Mouse (Mus musculus): ENCODE data around the gene Zcchc17. TPM values are rescaled to one million over a fixed set of nuclear protein-coding genes. Genes with fewer than 3 reads are reported as not detected.
A peak's percentile ranks its signal among the peaks of the same experiment; 100 is the strongest.

The Zcchc17 gene
- polyA plus RNA-seq, 1 experiment from 2014 or later, result 59.7 TPM

DNA sequence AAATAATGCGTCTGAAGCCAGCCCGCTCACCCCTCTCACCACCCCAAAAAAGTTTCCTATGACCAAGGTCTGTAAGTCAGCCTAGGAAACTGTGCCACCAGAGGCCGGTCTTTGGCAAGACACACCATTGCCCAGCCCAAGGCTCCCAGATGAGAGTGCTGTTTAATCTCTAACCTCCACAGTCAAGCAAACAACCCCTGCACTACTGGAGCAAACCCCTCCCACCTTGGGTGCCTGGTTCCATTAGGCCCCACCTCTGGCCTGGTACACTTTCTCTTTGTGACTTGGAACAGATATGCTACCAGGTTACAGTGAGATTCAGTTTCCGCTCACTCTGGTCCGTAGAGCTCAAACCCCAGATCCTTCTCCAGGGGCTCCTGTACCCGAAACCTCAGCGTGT lies 92.7 kb downstream of the Zcchc17 start:
- Histone ChIP-seq H3K4me1 (ENCODE audit: control insufficient read depth, insufficient read depth, low read length) (peaks cover 8% of the 10 kb centered on the region), H3K36me3 (ENCODE audit: control insufficient read depth, insufficient read depth, low read length) (no peaks in the 10 kb centered on the region), H3K27ac (ENCODE audit: low read length) (no peak overlapping the region), H3K27me3 (replicated peaks; ENCODE audit: control insufficient read depth, insufficient read depth, low read length) (no peaks in the 10 kb centered on the region; the same call in 1 of the 2 replicates), H3K9ac (ENCODE audit: low read depth, low read length) (peak overlapping the region; percentile 30; the same call in 1 of the 2 replicates), H3K4me2 (ENCODE audit: low read depth, low read length) (peak overlapping the region; percentile 52), H3K4me3 (ENCODE audit: low read length) (peak overlapping the region; percentile 31; the same call in 1 of the 2 replicates), H3K9me3 (ENCODE audit: control insufficient read depth, low read length) (no peaks in the 10 kb centered on the region)
- peak; percentile 85 for ATAC-seq
- 60% methylated on average over 7 of the region's 7 CpGs for WGBS

DNA sequence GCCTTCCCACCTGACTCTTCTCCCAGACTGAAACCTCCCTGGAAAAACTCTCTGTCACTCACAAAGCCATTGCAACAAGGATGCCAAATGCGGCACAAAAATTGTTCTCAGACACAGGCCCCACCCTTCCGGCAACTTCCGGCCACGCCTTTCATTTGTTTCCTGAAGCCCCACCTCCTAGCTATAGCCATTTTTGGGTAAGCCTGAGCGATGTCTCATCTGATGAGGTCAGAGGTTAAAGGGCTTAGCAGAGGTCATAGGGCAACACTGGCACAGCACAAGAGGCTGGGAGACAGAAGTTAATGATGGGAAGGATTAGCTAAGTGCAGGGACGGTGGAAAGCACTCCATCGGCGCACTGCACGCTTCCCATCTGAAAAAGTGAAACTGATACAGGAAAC lies 93.1 kb downstream of the Zcchc17 start:
- no peak; the same call in 1 of the 2 replicates for ATAC-seq
- peak overlapping the region; percentile 52 for H3K4me2 ChIP-seq (ENCODE audit: low read depth, low read length)
- no peak overlapping the region for H3K27ac ChIP-seq (ENCODE audit: low read length)
- peak overlapping the region; percentile 31 for H3K4me3 ChIP-seq (ENCODE audit: low read length)
- no peaks in the 10 kb centered on the region for H3K36me3 ChIP-seq (ENCODE audit: control insufficient read depth, insufficient read depth, low read length)
- no peaks in the 10 kb centered on the region; the same call in 1 of the 2 replicates for H3K27me3 ChIP-seq (replicated peaks; ENCODE audit: control insufficient read depth, insufficient read depth, low read length)
- no peak overlapping the region for H3K9ac ChIP-seq (ENCODE audit: low read depth, low read length)
- peaks cover 8% of the 10 kb centered on the region for H3K4me1 ChIP-seq (ENCODE audit: control insufficient read depth, insufficient read depth, low read length)
- WGBS, result 48% methylated on average over 9 of the region's 9 CpGs
- H3K9me3 ChIP-seq (ENCODE audit: control insufficient read depth, low read length), result no peaks in the 10 kb centered on the region

Other genes starting within 250 kb of the Zcchc17 start
- 0.22 and 0.34 TPM in 2 replicates for gene Hcrtr1, start 220.6 kb downstream of the Zcchc17 start, polyA plus RNA-seq (2015; fragmentation: Nextera tagmentation; extraction: Ambion mirVana)
- gene Tinagl1, start 184.8 kb downstream of the Zcchc17 start, polyA plus RNA-seq (2015; fragmentation: Nextera tagmentation; extraction: Ambion mirVana), result 78.3 and 80.3 TPM in 2 replicates
- not detected in 2 replicates for gene Gm853, start 137.5 kb downstream of the Zcchc17 start, polyA plus RNA-seq (2015; fragmentation: Nextera tagmentation; extraction: Ambion mirVana)
- 20.6 and 22.8 TPM in 2 replicates for gene Serinc2, start 80.7 kb downstream of the Zcchc17 start, polyA plus RNA-seq (2015; fragmentation: Nextera tagmentation; extraction: Ambion mirVana)
- gene Fabp3, start 51.3 kb downstream of the Zcchc17 start, polyA plus RNA-seq (2015; fragmentation: Nextera tagmentation; extraction: Ambion mirVana), result 4.0 and 4.5 TPM in 2 replicates
- not detected in 2 replicates for gene Gm10570, start 51.3 kb downstream of the Zcchc17 start, polyA plus RNA-seq (2015; fragmentation: Nextera tagmentation; extraction: Ambion mirVana)
- 108 and 118 TPM in 2 replicates for gene Snrnp40, start 189 bp upstream of the Zcchc17 start, polyA plus RNA-seq (2015; fragmentation: Nextera tagmentation; extraction: Ambion mirVana)
- 0.15 TPM in 1 of 2 replicates, not detected in the other for gene Nkain1, start 214.2 kb upstream of the Zcchc17 start, polyA plus RNA-seq (2015; fragmentation: Nextera tagmentation; extraction: Ambion mirVana)